Mouse (Mus musculus) thymus, postnatal 10 days (tissue): ENCODE results near the gene Grk3.

ENCODE experiments used
- DNase-seq, 2 experiments: peaks; one replicate each; pipeline ENCODE4 v3.0.0; 2021; ENCODE audit warnings: low spot score in 2 of 2

Gene Grk3

GRCm38 (mm10) chr5:112941001-112941400 lies 74.6 kb downstream of the Grk3 start:
- DNase-seq, result no peak

DNA sequence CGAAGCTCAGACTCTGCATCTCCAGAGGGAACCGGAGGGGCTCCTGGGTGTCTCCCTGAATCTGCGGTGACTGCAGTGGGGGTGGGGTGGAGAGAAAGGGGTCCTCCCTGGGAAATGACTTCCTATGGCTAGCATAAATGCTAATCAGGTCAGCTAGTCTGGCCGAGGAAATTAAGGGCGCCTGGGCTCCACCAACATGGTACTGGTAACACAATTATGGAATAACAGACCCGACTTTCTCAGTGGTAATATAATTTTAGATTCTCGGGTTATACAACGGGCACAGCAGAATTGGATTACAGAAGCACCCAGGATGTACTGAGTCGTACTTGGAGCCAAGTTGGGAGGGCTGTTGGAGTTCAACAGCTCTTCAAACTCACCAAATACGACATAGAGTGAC lies 79.0 kb downstream of the Grk3 start:
- DNase-seq, result no peak

DNA sequence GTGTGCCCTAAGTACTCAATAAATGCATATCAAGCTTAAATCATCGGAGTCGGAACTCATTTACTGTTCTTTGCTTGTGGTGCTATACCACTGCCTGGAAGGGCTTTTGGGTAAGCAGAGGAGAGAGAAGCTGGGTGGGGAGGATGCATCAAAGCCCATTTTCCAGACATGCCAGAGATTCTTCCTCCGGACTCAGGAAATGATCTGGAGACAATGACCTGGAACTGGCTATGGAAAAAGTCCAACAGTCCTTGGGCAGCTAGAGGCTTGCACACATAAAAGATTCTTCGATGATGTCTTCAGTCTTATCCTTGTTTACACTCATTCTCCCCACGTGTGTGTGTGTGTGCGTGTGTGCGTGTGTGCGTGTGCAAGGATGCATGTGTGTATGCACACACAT lies 80.2 kb downstream of the Grk3 start:
- DNase-seq, result no peak

- DNase-seq, result no peak
Observed at GRCm38 (mm10) chr5:112932878-112933567, 82.6 kb downstream of the Grk3 start.

DNA sequence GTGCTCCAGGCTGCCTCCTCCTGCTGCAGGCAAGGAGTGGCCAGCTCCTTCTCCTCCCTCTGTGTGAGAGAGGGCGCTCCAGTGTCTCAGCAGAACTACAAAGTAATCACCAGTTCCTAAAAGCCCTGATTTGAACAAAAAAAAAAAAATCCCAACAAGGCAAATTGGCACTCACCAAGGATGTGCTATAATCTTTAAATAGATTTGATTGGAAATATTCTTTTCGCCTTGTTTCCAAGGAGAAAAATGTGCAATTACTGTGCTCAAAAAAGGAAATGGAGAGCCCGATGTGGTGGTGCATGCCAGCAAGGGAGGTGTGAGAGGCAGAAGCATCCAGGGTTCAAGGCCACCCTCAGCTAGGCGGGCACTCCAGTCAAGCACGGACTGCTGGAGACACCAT lies 83.7 kb downstream of the Grk3 start:
- DNase-seq, result no peak

DNA sequence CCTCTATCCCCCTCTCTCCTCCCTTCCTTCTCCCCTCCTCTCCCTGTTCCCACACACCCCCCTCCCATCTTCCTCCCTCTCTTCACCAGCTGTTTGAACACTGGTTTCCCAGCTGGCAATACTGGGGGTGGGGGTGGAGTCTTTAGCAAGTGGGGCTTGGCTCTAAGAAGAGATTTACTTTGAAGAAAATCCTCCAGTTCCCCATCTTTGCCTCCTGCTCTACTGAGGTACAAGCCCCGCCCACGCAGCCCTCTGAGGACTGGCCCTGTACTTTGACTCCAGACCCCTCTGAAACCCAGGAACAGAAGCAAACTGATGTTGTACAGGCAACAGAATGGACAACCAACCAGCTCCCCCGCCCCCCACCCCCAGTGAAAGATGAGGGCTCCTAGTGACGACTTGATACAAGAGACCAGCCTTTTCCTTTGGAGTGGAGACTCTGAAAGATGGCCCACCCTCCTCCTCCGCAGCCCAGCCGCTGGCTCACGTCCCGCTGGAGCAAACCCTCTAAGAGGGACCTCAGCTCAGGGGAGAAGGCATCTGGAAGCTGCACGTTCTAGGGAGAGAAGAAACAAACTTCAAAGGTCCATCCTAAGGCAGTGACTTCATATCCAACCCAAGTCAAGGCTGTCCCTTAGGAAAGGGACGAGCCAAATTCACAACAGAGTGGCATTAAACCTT lies 87.2 kb downstream of the Grk3 start:
- no peak for DNase-seq

- DNase-seq, result no peak
Observed at GRCm38 (mm10) chr5:112925422-112925821, 90.2 kb downstream of the Grk3 start.

- DNase-seq, result no peak
Observed at GRCm38 (mm10) chr5:112924806-112925205, 90.8 kb downstream of the Grk3 start.

GRCm38 (mm10) chr5:112923841-112924240 lies 91.8 kb downstream of the Grk3 start:
- no peak for DNase-seq

DNA sequence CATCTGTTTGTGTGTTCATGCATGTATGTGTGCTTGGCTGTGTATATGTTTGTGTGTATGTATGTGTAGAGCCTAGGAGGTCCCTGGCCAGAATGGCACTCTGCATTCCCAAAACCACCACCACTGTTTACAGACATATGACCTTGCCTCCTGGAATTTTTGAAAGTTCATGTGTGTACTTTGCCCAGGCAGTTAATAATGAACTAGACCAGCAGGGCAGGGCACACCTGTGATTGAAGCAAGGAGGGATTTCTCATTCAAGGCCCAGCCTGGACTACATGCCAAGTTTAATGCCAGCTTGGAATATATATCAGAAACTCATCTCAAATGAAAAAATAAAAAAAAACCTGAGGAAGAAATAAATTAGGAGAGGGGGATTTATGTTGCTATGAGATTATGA lies 93.7 kb downstream of the Grk3 start:
- no peak for DNase-seq

DNA sequence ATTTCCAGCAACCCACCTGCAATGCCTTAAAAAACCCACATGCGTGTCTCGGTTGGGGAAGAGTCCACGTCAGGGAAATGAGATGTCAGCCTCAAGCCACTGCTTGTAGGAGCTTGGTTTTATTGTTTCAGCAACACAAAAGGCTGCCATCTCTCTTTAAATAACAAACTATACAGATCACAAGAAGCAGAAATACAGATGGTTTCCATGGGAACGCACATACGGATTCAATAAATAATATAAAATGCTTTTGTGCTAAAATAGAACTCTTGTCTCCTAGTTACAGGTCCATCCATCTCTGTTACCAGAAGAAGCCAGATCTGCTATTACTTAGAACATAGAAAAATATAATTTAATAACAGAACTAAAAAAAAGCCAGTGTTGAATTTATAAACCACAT lies 105.2 kb downstream of the Grk3 start:
- no peak for DNase-seq

DNA sequence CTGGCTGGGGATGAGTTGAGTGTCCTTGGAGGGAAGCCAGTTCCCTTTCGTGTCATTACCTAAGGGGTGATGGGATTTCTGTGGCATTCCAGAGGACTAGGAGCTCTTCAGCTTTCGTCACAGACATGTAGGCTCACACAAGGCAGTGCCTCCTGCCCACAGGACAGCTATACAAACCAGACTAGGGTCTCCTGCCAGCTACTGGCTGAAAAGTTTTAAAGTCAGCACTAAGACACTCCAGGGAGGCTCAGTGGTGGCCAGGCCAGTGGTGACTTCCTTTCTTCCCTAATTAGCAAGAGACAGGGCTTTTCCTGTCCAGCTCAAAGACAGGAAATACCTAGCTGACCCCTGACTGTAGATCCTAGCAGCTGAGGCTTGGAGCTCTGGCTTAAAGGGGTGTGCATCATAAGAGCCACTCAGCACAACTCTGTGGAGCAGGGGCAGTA lies 107.4 kb downstream of the Grk3 start:
- no peak for DNase-seq

- DNase-seq, result no peak
Observed at GRCm38 (mm10) chr5:112907504-112907903, 108.1 kb downstream of the Grk3 start.

GRCm38 (mm10) chr5:112895674-112896654 lies 119.6 kb downstream of the Grk3 start, which contains the start of gene Myo18b:
Myo18b (minus strand) TSS chr5:112896362.
- no peak for DNase-seq

DNA sequence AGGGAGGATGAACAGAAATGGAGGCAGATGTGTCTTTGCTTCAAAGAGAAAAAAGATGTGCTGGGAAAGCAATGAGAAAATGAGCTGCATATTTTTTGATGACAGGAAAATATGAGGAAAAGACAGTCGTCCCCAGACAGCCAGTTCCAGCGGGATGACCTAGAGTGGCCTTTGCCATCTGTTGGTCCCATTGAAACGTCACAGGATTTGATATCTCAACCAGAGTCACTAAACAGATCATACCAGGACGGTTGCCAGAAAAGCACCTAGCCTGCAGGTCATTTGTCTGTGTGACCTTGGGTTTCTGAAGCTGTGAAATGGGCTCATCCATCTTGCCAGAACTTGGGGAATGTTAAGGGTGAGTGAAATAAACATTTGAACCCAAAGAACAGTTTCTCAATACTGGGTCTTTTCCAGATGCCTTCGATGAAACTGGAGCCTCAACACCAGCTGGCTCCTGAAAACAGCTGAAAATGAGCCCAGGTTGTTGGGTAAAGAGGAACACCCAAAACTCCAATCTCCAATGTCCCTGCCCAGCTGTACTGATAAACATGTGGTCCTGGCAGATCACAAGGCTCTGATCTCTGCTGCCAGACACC lies 122.0 kb downstream of the Grk3 start:
- no peak for DNase-seq

- DNase-seq, result no peak
Observed at GRCm38 (mm10) chr5:112892411-112892810, 123.2 kb downstream of the Grk3 start.

DNA sequence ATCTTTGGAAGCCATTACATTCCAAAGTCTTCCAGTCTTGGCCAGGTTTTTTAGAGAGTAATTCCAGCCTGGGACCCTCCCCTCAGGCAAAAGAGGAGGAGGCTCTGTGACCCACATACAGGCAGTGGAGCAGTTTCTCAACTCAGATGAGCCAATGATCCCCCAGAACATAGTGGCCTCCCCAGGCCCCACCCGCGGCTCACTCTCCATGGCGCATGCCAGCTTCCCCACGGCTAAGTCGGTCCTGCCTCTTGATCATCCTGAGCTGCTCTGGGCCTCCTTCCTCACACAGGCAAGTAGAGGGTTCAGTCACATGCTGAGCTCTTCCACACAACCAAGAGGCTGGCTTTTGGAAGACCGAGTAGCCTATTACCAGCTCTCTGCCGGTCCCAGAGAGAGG lies 126.9 kb downstream of the Grk3 start:
- DNase-seq, result no peak

DNA sequence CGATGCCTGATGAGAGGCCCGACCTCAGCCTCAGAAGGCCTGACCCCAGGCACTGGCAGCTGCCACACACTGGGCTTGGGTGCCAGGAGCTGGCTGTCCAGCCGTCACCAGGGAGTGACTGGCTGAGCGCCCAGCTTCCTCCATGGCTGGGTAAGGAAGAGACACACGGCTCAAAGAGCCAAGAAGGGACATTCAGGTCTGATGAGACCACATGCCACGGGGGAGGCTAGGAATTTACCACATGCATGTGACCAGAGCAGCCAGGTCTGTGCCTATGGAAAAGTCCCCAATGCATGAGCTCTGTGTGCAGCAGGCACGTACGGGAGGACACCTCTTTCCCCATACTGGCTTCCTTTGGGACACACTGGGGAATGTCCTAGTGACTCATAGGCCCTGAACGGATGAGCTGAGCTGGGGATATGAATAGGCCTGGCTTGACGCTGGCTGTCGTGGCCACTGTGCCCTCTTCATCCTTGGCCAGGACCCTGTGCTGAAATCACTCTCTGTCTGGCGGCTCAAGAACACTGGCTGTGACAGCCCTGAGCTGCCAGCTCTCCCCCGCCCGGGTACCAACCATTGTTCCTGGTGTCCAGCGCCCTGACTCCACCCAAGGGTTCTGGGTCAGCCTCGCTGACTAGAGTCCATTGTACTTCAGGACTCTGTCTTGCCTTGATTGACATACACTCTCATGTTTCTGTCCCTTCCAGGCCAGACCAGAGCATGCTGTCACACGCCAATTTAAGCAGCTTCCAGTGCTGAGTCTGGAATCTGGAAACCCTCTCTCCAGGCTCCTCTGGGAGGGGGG lies 128.7 kb downstream of the Grk3 start:
- no peak for DNase-seq

DNA sequence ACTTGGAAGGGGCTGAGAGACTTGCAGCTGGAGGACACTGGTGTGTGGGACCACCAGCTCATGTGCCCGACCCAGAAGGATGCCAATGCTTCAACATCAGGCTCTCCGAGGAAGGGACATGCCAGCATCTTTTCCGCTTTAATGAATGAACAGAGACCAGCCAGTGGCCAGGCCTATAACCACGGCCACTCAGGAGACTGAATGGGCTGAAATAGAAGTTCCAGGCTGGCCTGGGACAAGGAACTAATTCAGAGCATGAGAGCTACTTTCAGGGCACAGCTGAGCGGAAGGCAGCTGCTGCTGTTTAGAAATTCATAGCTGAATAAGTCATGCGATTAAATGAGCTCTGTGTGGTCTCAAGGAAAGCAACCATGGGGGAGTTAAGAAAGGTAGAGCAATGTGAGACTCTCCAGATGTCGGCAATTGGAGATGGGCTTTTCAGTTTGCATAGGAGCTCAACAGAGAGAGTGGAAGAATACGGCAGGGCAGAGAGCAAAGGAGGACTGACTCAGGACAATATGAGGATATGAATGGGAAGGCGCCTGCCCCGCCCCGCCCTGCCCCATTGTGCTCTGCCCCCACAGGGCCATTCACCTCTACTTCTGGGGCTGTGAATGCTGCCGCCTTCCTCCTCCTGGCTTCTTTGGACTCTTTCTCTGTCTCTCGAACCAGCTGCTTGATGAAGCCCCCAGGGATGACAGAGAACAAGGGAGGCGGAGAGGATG lies 138.0 kb downstream of the Grk3 start:
- DNase-seq, result no peak

- peak in 1 of 2 experiments; percentile 28 for DNase-seq
Observed at GRCm38 (mm10) chr5:112876846-112877390, 138.7 kb downstream of the Grk3 start.
